Mouse (Mus musculus): ENCODE data around the gene Zc2hc1b.

DNA sequence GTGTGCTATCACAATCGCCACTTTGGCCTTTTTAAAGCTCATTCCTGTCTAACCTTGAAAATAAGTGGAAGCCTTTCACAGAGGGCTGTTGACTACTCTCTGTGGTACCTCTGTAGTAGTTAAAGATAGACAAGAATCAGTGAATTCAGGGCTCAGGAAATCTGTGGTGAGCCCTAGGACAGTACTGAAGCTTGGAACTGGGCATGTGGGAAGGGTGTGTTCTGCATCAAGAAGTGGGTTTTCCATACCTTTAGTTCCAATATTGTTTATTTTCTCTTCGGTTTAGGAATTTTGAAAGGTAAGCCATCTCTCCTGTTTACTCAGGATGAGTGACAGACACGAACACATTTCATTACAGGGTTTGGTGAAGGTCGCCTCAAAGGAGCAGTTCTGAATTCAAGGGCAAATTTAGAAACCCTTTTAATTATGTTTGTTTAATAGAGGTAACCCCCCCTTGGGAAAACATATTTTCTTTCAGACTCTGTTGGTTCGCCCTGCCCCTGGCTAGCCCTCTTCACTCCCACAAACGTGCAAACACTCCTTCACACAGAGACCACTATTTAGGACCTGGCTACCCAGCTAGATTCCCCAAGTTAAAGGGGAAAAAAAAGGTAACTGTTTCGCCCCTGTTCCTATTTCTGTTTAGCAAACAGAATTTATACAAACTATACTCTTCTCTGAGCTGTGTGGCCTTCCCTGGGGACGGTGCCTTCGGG is 70.8 kb downstream of the Zc2hc1b start:
- no peak for TF ChIP-seq CTCF (IDR thresholded peaks at IDR 0.05; ENCODE audit: borderline replicate concordance, insufficient read depth, low read depth, low read length)
- no peak for TF ChIP-seq POLR2A (IDR thresholded peaks at IDR 0.05; ENCODE audit: borderline replicate concordance, insufficient read depth, low read length)
